In the genomic region with DNA sequence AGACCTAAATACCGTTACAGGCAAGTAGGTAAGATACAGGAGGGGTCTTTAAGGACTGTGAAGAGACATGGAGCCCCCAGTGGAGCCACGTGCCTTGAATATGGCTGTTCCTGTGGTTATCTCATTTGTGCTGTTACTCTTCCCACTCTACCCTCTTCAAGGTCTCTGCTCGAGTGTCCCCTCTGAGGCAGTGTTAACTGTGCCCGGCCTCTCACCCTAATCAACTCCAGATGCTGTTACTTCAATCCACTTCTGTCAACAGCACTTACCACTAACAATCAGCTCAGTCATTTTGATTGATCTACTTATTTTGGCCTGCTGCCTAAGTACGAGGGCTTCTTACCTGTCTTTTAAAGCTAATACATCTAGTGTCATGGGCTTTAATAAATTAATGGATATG, we compare ENCODE assay signal across 10 mouse cellular contexts.
"Had no signal": no experiment of that assay in that cellular context is flagged by ENCODE, and none has a peak within 500 bp of the region (broad histone marks: within the 10 kb centered on the region; RNA-seq: fewer than 3 reads in every experiment).

No protein-coding gene starts in this region.

- H3K4me3 ChIP-seq: liver, embryonic 15.5 days; midbrain, embryonic 12.5 days had no signal

- H3K9ac ChIP-seq: liver, embryonic 15.5 days; midbrain, embryonic 12.5 days had no signal

- H3K4me2 ChIP-seq: liver, embryonic 11.5 days; liver, embryonic 15.5 days; midbrain, embryonic 12.5 days had no signal

- H3K36me3 ChIP-seq: liver, embryonic 15.5 days; midbrain, embryonic 12.5 days had no signal

- H3K27me3 ChIP-seq: liver, embryonic 15.5 days; midbrain, embryonic 12.5 days had no signal

- H3K4me1 ChIP-seq: liver, embryonic 15.5 days; midbrain, embryonic 12.5 days had no signal

- H3K9me3 ChIP-seq: liver, embryonic 15.5 days; midbrain, embryonic 12.5 days had no signal

- DNase-seq: kidney, adult 18-20 months; kidney, postnatal 10 days; kidney, postnatal 4 days; lung, adult 2 months; lung, postnatal 36 days had no signal

- ATAC-seq: lung, postnatal 0 days had no signal

- H3K27ac ChIP-seq: liver, embryonic 15.5 days; midbrain, embryonic 12.5 days; stomach, postnatal 0 days had no signal
